Comparison of ENCODE assay signal across 8 mouse cellular contexts in genomic region chr3:88477735-88478134, GRCm38 (mm10). TPM values are rescaled to one million over a fixed set of nuclear protein-coding genes. Genes with fewer than 3 reads are reported as not detected.
DNase-seq lines count a peak whose midpoint lies in the region; ATAC-seq and TF ChIP-seq lines count a peak whose summit lies in the region.

No protein-coding gene starts in this region.

- H3K4me1 ChIP-seq in ES-E14 (ENCODE audit: control insufficient read depth in 2 of 2, insufficient read depth in 2 of 2, low read length in 2 of 2, poor library complexity in 1 of 2) = peaks cover 0 to 4% of the 10 kb centered on the region in 2 experiments; a peak in 1 of 4 replicates
- H3K4me1 ChIP-seq in lung, embryonic 14.5 days (ENCODE audit: insufficient read depth) = 0 out of 2 replicates have a peak, but pooled peaks cover 2% of the 10 kb centered on the region

- WGBS in lung, embryonic 14.5 days = 2% methylated on average over 8 of the region's 8 CpGs

- no peak overlapping the region for H3K9ac ChIP-seq in ES-E14 (ENCODE audit: insufficient read depth, low read depth, low read length, poor library complexity, severe bottlenecking)
- H3K9ac ChIP-seq in lung, embryonic 14.5 days = no peak overlapping the region

- in situ Hi-C loops in ES-E14 (cut with MboI; ENCODE audit: low sequenced_read_pairs in 2 of 2, unreplicated experiment in 2 of 2) = loop anchor here in 1 of 2 experiments (10.0 kb wide), 1 partner anchor 73 kb away; no protein-coding TSS in a partner anchor

- DNase-seq in ES-E14 (ENCODE audit: low read depth, low spot score) = peak; percentile 86
- DNase-seq in brain, adult 2 months (ENCODE audit: low read depth, low spot score) = peak; percentile 87
- peak; percentile 86 to 91 for DNase-seq in heart, postnatal 10 days
- peak; percentile 93 to 94 for DNase-seq in kidney, postnatal 4 days
- peak; percentile 89 for DNase-seq in lung, embryonic 14.5 days
- DNase-seq in thymus, postnatal 25 days = peak; percentile 80

- peak; percentile 91 for ATAC-seq in erythroblast, adult 5-6 weeks (replicated peaks; ENCODE audit: low FRiP score, poor library complexity, severe bottlenecking)
- ATAC-seq in lung, embryonic 14.5 days (ENCODE audit: insufficient read depth) = peak; percentile 87
- ATAC-seq in neutrophil, adult 5-6 weeks (ENCODE audit: extremely low read depth, insufficient number of reproducible peaks, low FRiP score, poor library complexity, severe bottlenecking) = peak; percentile 83

- H3K9me3 ChIP-seq in ES-E14 (ENCODE audit: control insufficient read depth, insufficient read depth, low read depth, low read length) = no peaks in the 10 kb centered on the region
- H3K9me3 ChIP-seq in lung, embryonic 14.5 days (ENCODE audit: low read depth, low read length) = no peaks in the 10 kb centered on the region

- no peaks in the 10 kb centered on the region for H3K36me3 ChIP-seq in ES-E14 (ENCODE audit: control insufficient read depth, insufficient read depth, low read length, poor library complexity, severe bottlenecking)
- peaks cover under 1% of the 10 kb centered on the region; the same call in 1 of the 2 replicates for H3K36me3 ChIP-seq in lung, embryonic 14.5 days (ENCODE audit: insufficient read depth)

- H3K27ac ChIP-seq in ES-E14 (ENCODE audit: insufficient read depth, low read depth, low read length, poor library complexity, severe bottlenecking) = no peak overlapping the region
- H3K27ac ChIP-seq in lung, embryonic 14.5 days (ENCODE audit: low read depth) = no peak overlapping the region

- 0 out of 2 replicates have a peak overlapping the region, but pooled peaks have one; percentile 4 for H3K4me2 ChIP-seq in lung, embryonic 14.5 days

- peak; percentile 95 for TF ChIP-seq CTCF in lung, embryonic 14.5 days (IDR thresholded peaks at IDR 0.05; ENCODE audit: low read depth)

- H3K27me3 ChIP-seq in lung, embryonic 14.5 days (ENCODE audit: insufficient read depth, low read length) = peaks cover 3% of the 10 kb centered on the region; the same call in 1 of the 2 replicates

- intact Hi-C loops in heart, postnatal 10 days (cut with DNase I) = loop anchor here (2.0 kb wide), 1 partner anchor 71 kb away; no protein-coding TSS in a partner anchor

- H3K4me3 ChIP-seq in ES-E14 (ENCODE audit: insufficient read depth in 1 of 2, low read depth in 1 of 2, low read length in 2 of 2, poor library complexity in 1 of 2, severe bottlenecking in 1 of 2) = no peak overlapping the region
- H3K4me3 ChIP-seq in lung, embryonic 14.5 days (ENCODE audit: low read depth, low read length) = no peak overlapping the region

TF ChIP-seq in ES-E14, 5 proteins besides CTCF, POLR2A, EP300 and RAD21:
- TF ChIP-seq HCFC1 (IDR thresholded peaks at IDR 0.05; ENCODE audit: borderline replicate concordance, insufficient read depth, low read length) (0 out of 2 replicates have a peak, but pooled peaks have one; percentile 41), ZC3H11A (IDR thresholded peaks at IDR 0.05; ENCODE audit: borderline replicate concordance, low read depth, low read length) (peak; percentile 39; the same call in 1 of the 2 replicates), ZNF384 (IDR thresholded peaks at IDR 0.05; ENCODE audit: low read depth, low read length) (no peak)
TF ChIP-seq in ES-E14: peak in this region for 2.

RNA-seq across cellular contexts. Expression of gene Sema4a, which starts 16.8 kb away (rescaled TPM):
- 8.8 and 10.1 TPM in 2 replicates for total RNA-seq in ES-E14 (2012; rRNA removed)
- 29.7 and 57.3 TPM in 2 replicates for total RNA-seq in erythroblast, adult 5-6 weeks (2015; ENCODE audit: low replicate concordance)
- total RNA-seq in erythroblast, adult 5-6 weeks (2017; ENCODE audit: low replicate concordance) = 9.8 and 20.7 TPM in 2 replicates
- 1 to 10 TPM; 1.8 to 1.9 TPM for total RNA-seq in heart, postnatal 10 days (2021)
- 2.8 TPM in 2 replicates for polyA plus RNA-seq in lung, embryonic 14.5 days (2014; fragmentation: Nextera tagmentation; extraction: Ambion mirVana)
- 161 and 176 TPM in 2 replicates for total RNA-seq in neutrophil, adult 5-6 weeks (2017)

RNA-seq across cellular contexts. Expression of gene Lmna, which starts 32.0 kb away (rescaled TPM):
- 80.1 and 121 TPM in 2 replicates for total RNA-seq in ES-E14 (2012; rRNA removed)
- total RNA-seq in erythroblast, adult 5-6 weeks (2015; ENCODE audit: low replicate concordance) = 6.9 and 9.0 TPM in 2 replicates
- 45.6 and 52.7 TPM in 2 replicates for total RNA-seq in erythroblast, adult 5-6 weeks (2017; ENCODE audit: low replicate concordance)
- 100 to 1,000 TPM; 164 to 173 TPM for total RNA-seq in heart, postnatal 10 days (2021)
- polyA plus RNA-seq in lung, embryonic 14.5 days (2014; fragmentation: Nextera tagmentation; extraction: Ambion mirVana) = 70.0 TPM in 2 replicates
- total RNA-seq in neutrophil, adult 5-6 weeks (2017) = 8.1 and 9.4 TPM in 2 replicates

RNA-seq across cellular contexts. Expression of gene Slc25a44, which starts 52.8 kb away (rescaled TPM):
- 13.6 and 17.1 TPM in 2 replicates for total RNA-seq in ES-E14 (2012; rRNA removed)
- 7.9 and 11.5 TPM in 2 replicates for total RNA-seq in erythroblast, adult 5-6 weeks (2015; ENCODE audit: low replicate concordance)
- 13.7 and 20.2 TPM in 2 replicates for total RNA-seq in erythroblast, adult 5-6 weeks (2017; ENCODE audit: low replicate concordance)
- total RNA-seq in heart, postnatal 10 days (2021) = 10 to 100 TPM; 15.2 to 16.3 TPM
- 16.6 and 18.3 TPM in 2 replicates for polyA plus RNA-seq in lung, embryonic 14.5 days (2014; fragmentation: Nextera tagmentation; extraction: Ambion mirVana)
- total RNA-seq in neutrophil, adult 5-6 weeks (2017) = 20.9 and 26.2 TPM in 2 replicates

RNA-seq across cellular contexts. Expression of gene Mex3a, which starts 54.5 kb away (rescaled TPM):
- total RNA-seq in ES-E14 (2012; rRNA removed) = 24.9 and 29.8 TPM in 2 replicates
- total RNA-seq in erythroblast, adult 5-6 weeks (2015; ENCODE audit: low replicate concordance) = 0.19 and 1.5 TPM in 2 replicates
- total RNA-seq in erythroblast, adult 5-6 weeks (2017; ENCODE audit: low replicate concordance) = 0.34 TPM in 1 of 2 replicates, not detected in the other
- 1 to 10 TPM; 3.4 to 6.3 TPM for total RNA-seq in heart, postnatal 10 days (2021)
- polyA plus RNA-seq in lung, embryonic 14.5 days (2014; fragmentation: Nextera tagmentation; extraction: Ambion mirVana) = 25.0 and 25.4 TPM in 2 replicates
- 0.47 and 0.49 TPM in 2 replicates for total RNA-seq in neutrophil, adult 5-6 weeks (2017)
